Mouse (Mus musculus): ENCODE data around the gene Lyplal1. TPM values are rescaled to one million over a fixed set of nuclear protein-coding genes. Genes with fewer than 3 reads are reported as not detected.

The Lyplal1 gene
- total and polyA plus RNA-seq, 3 experiments = not detected

GRCm38 (mm10) chr1:186041841-186042240, 75.3 kb downstream of the Lyplal1 start:
- Histone ChIP-seq H3K9ac (ENCODE audit: insufficient read depth, low read depth) (no peak overlapping the region), H3K27me3 (replicated peaks) (no peaks in the 10 kb centered on the region), H3K4me3 (replicated peaks in 1 of 3; ENCODE audit: low read depth in 2 of 3, low read length in 2 of 3, poor library complexity in 1 of 3) (no peak overlapping the region), H3K4me1 (ENCODE audit: control insufficient read depth in 1 of 2, insufficient read depth in 2 of 2) (no peaks in the 10 kb centered on the region), H3K79me2 (replicated peaks; ENCODE audit: control insufficient read depth, extremely low read depth, insufficient read depth, poor library complexity, severe bottlenecking) (no peaks in the 10 kb centered on the region), H3K4me2 (ENCODE audit: insufficient read depth, low read depth, poor library complexity, severe bottlenecking) (no peak overlapping the region), H3K27ac (ENCODE audit: insufficient read depth, low read depth) (no peak overlapping the region), H3K9me3 (replicated peaks; ENCODE audit: low read length) (peaks cover 46% of the 10 kb centered on the region), H3K36me3 (replicated peaks in 1 of 2; ENCODE audit: control insufficient read depth in 1 of 2, insufficient read depth in 1 of 2, low read length in 1 of 2) (no peaks in the 10 kb centered on the region)
- dilution Hi-C loops (cut with MboI; ENCODE audit: extremely low pct_ligation_motif_present, extremely low pct_unique_long_range_greater_than_20kb, low sequenced_read_pairs) (no loop called here), in situ Hi-C loops (cut with MboI; ENCODE audit: low pct_ligation_motif_present, low pct_unique_long_range_greater_than_20kb, low sequenced_read_pairs) (no loop called here)
- TF ChIP-seq ELF1 (IDR thresholded peaks at IDR 0.05; ENCODE audit: low read depth, low read length) = no peak
- no peak for DNase-seq (ENCODE audit: extremely low read depth)
